Mouse (Mus musculus): Measurements from ENCODE around the gene 4930568D16Rik. TPM values are rescaled to one million over a fixed set of nuclear protein-coding genes. Genes with fewer than 3 reads are reported as not detected.

Gene 4930568D16Rik
- total RNA-seq, 2 experiments from 2014 or later = not detected

Other genes starting within 250 kb of the 4930568D16Rik start
- 100 to 1,000 TPM in 1 of 2 experiments, 10 to 100 TPM in 1; 86.9 to 104 TPM for gene Rab14, start 166.6 kb downstream of the 4930568D16Rik start, total RNA-seq (2021)
- gene Gsn, start 111.3 kb downstream of the 4930568D16Rik start, total RNA-seq (2021) = 100 to 1,000 TPM; 209 to 218 TPM
- gene Stom, start 30.8 kb downstream of the 4930568D16Rik start, total RNA-seq (2021) = 10 to 100 TPM; 24.3 to 30.7 TPM
- not detected for gene 4930402F06Rik, start 29.4 kb upstream of the 4930568D16Rik start, total RNA-seq (2021)
- 10 to 100 TPM; 13.2 to 17.0 TPM for gene Ggta1, start 95.5 kb upstream of the 4930568D16Rik start, total RNA-seq (2021)
- 10 to 100 TPM; 44.3 to 56.9 TPM for gene Dab2ip, start 190.5 kb upstream of the 4930568D16Rik start, total RNA-seq (2021)